23 mouse cellular contexts compared by ENCODE assay signal in genomic region chr19:17225570-17226083, GRCm38 (mm10).
DNase-seq lines count a peak whose midpoint lies in the region; ATAC-seq and TF ChIP-seq lines count a peak whose summit lies in the region.
"Had no signal": no experiment of that assay in that cellular context is flagged by ENCODE, and none has a peak within 500 bp of the region (broad histone marks: within the 10 kb centered on the region; RNA-seq: fewer than 3 reads in every experiment).

No protein-coding gene starts in this region.

- no peak overlapping the region for H3K9ac ChIP-seq in limb, embryonic 13.5 days
- H3K9ac ChIP-seq: embryonic facial prominence, embryonic 12.5 days; embryonic facial prominence, embryonic 15.5 days; forebrain, embryonic 13.5 days; heart, embryonic 12.5 days; heart, embryonic 15.5 days; hindbrain, embryonic 14.5 days had no signal

- POLR2A ChIA-PET in Patski (lab: Charles Lee): no interaction called here

- H3K9me3 ChIP-seq in limb, embryonic 13.5 days: peaks cover 5% of the 10 kb centered on the region; the same call in 1 of the 2 replicates
- H3K9me3 ChIP-seq: embryonic facial prominence, embryonic 12.5 days; embryonic facial prominence, embryonic 15.5 days; forebrain, embryonic 10.5 days; forebrain, embryonic 13.5 days; heart, embryonic 15.5 days had no signal

- peak overlapping the region; percentile 44; the same call in 1 of the 2 replicates for H3K27ac ChIP-seq in limb, embryonic 13.5 days
- H3K27ac ChIP-seq: embryonic facial prominence, embryonic 12.5 days; embryonic facial prominence, embryonic 15.5 days; forebrain, embryonic 10.5 days; forebrain, embryonic 13.5 days; heart, embryonic 15.5 days; hindbrain, embryonic 14.5 days had no signal

- no peaks in the 10 kb centered on the region for H3K36me3 ChIP-seq in limb, embryonic 13.5 days
- H3K36me3 ChIP-seq: embryonic facial prominence, embryonic 12.5 days; embryonic facial prominence, embryonic 15.5 days; forebrain, embryonic 10.5 days; heart, embryonic 12.5 days; heart, embryonic 15.5 days had no signal

- CTCF ChIA-PET in Patski (lab: Charles Lee): interaction anchor here (1.1 to 1.3 kb wide), 2 partner anchors 30 to 62 kb away, joined by 3 to 4 read pairs; no protein-coding TSS in a partner anchor

- no peaks in the 10 kb centered on the region for H3K27me3 ChIP-seq in Patski
- no peaks in the 10 kb centered on the region for H3K27me3 ChIP-seq in limb, embryonic 13.5 days
- H3K27me3 ChIP-seq: embryonic facial prominence, embryonic 12.5 days; embryonic facial prominence, embryonic 15.5 days; forebrain, embryonic 13.5 days; heart, embryonic 12.5 days; heart, embryonic 15.5 days had no signal

- H3K4me3 ChIP-seq in limb, embryonic 13.5 days: no peak overlapping the region
- H3K4me3 ChIP-seq: embryonic facial prominence, embryonic 12.5 days; embryonic facial prominence, embryonic 15.5 days; erythroblast, embryonic 14.5 days; forebrain, embryonic 10.5 days; forebrain, embryonic 13.5 days; heart, embryonic 12.5 days; heart, embryonic 15.5 days had no signal

- DNase-seq in heart, adult 11 months: peak; percentile 41
- no peak for DNase-seq in heart, postnatal 4 days
- DNase-seq in Patski (ENCODE audit: low read depth, low spot score): no peak
- no peak for DNase-seq in right cerebral cortex, postnatal 10 days (ENCODE audit: low spot score in 2 of 2)
- no peak for DNase-seq in B cell, adult 2 months
- DNase-seq: cerebellum, adult 11 months; cerebellum, adult 2 months; cerebellum, adult 9-11 months; cerebellum, postnatal 25 days; gastrocnemius, postnatal 10 days; heart, postnatal 10 days had no signal

- in situ Hi-C loops in Patski (cut with MboI; ENCODE audit: low pct_unique_long_range_greater_than_20kb): no loop called here

- ATAC-seq in Patski: peak; percentile 54
- ATAC-seq in limb, embryonic 13.5 days (ENCODE audit: low FRiP score, low read depth): no peak
- ATAC-seq in erythroid progenitor cell, adult 5-6 weeks (replicated peaks; ENCODE audit: low FRiP score, poor library complexity, severe bottlenecking): no peak
- ATAC-seq: CD4-positive, CD25-positive, alpha-beta regulatory T cell, adult 4 months; forebrain, embryonic 13.5 days; forebrain, embryonic 16.5 days had no signal

- no peak for TF ChIP-seq CTCF in Patski (IDR thresholded peaks at IDR 0.05)

- WGBS in limb, embryonic 13.5 days: 67% methylated on average over 5 of the region's 5 CpGs

- H3K4me2 ChIP-seq in limb, embryonic 13.5 days (replicated peaks): no peak overlapping the region
- H3K4me2 ChIP-seq: embryonic facial prominence, embryonic 12.5 days; embryonic facial prominence, embryonic 15.5 days; forebrain, embryonic 13.5 days; heart, embryonic 12.5 days; heart, embryonic 15.5 days; hindbrain, embryonic 14.5 days had no signal

- peaks cover 28% of the 10 kb centered on the region; the same call in 1 of the 2 replicates for H3K4me1 ChIP-seq in limb, embryonic 13.5 days
- H3K4me1 ChIP-seq: embryonic facial prominence, embryonic 12.5 days; embryonic facial prominence, embryonic 15.5 days; forebrain, embryonic 10.5 days; forebrain, embryonic 13.5 days; heart, embryonic 12.5 days had no signal
